Mouse (Mus musculus) testis, postnatal 10 days (tissue): ENCODE data around the gene Mfsd13b.
A peak's percentile ranks its signal among the peaks of the same experiment; 100 is the strongest.
"Not testable (repeated sequence)": the region's sequence is repeated elsewhere in the genome, so short reads cannot be mapped to it uniquely, and the experiment has no call there.

Source experiments
- DNase-seq: peaks from one replicate; pipeline ENCODE4 v3.0.0; 2021; ENCODE audit warnings: low spot score

Gene Mfsd13b

GRCm38 (mm10) chr7:120982968-120983367 is 659 bp downstream of the Mfsd13b start:
- DNase-seq, result no peak

- DNase-seq, result no peak
Observed at GRCm38 (mm10) chr7:120991191-120991590, 8.9 kb downstream of the Mfsd13b start.

GRCm38 (mm10) chr7:120999021-120999530 is 16.8 kb downstream of the Mfsd13b start:
- no peak for DNase-seq

GRCm38 (mm10) chr7:121000065-121000822 is 17.9 kb downstream of the Mfsd13b start:
- no peak for DNase-seq

GRCm38 (mm10) chr7:121001879-121002278 is 19.6 kb downstream of the Mfsd13b start:
- no peak for DNase-seq

GRCm38 (mm10) chr7:121002407-121002928 is 20.2 kb downstream of the Mfsd13b start:
- DNase-seq, result no peak

GRCm38 (mm10) chr7:121003793-121004418 is 21.6 kb downstream of the Mfsd13b start:
- no peak for DNase-seq

- no peak for DNase-seq
Observed at GRCm38 (mm10) chr7:121011794-121012689, 29.7 kb downstream of the Mfsd13b start.

- no peak for DNase-seq
Observed at GRCm38 (mm10) chr7:121014486-121014885, 32.2 kb downstream of the Mfsd13b start.

GRCm38 (mm10) chr7:121018778-121019177 is 36.5 kb downstream of the Mfsd13b start:
- no peak for DNase-seq

GRCm38 (mm10) chr7:121020277-121020676 is 38.0 kb downstream of the Mfsd13b start:
- DNase-seq, result no peak

GRCm38 (mm10) chr7:121025221-121026008 is 43.1 kb downstream of the Mfsd13b start:
- no peak for DNase-seq

- DNase-seq, result no peak
Observed at GRCm38 (mm10) chr7:121026300-121026699, 44.0 kb downstream of the Mfsd13b start.

GRCm38 (mm10) chr7:121029947-121030346 is 47.6 kb downstream of the Mfsd13b start:
- not testable (repeated sequence) for DNase-seq

GRCm38 (mm10) chr7:121033856-121034652 is 51.7 kb downstream of the Mfsd13b start, which contains the start of gene Mettl9:
TSS of gene Mettl9 (plus strand) at chr7:121034445.
- peak; percentile 96 for DNase-seq

GRCm38 (mm10) chr7:121034701-121035141 is 52.4 kb downstream of the Mfsd13b start:
- no peak for DNase-seq

- no peak for DNase-seq
Observed at GRCm38 (mm10) chr7:121035161-121035721, 52.9 kb downstream of the Mfsd13b start.

GRCm38 (mm10) chr7:121040595-121040994 is 58.3 kb downstream of the Mfsd13b start:
- DNase-seq, result no peak

- no peak for DNase-seq
Observed at GRCm38 (mm10) chr7:121041989-121042388, 59.7 kb downstream of the Mfsd13b start.

- no peak for DNase-seq
Observed at GRCm38 (mm10) chr7:121043004-121043403, 60.7 kb downstream of the Mfsd13b start.
